9 mouse cellular contexts compared by ENCODE assay signal in the genomic region with DNA sequence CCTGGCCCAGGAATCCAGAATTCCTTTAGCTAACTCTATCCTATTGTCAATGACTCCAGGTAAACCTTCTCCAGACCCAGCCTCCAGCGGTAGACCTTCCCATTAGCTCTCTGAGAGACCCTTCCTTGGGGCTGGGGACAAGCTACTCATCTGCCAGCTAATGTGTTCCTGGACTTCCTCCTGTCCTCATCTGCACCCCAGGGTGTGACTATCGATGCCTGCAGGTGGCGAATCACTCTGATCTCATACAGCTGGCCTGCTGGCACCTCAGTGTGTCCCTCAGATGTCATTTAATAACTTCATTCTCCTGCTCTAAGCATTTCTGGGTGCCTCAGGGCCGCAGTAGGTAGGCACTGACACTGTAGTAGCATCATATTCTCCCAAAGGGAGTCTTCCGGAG. TPM values are rescaled to one million over a fixed set of nuclear protein-coding genes. Genes with fewer than 3 reads are reported as not detected.
DNase-seq lines count a peak whose midpoint lies in the region; ATAC-seq lines count a peak whose summit lies in the region.
"Had no signal": no experiment of that assay in that cellular context is flagged by ENCODE, and none has a peak within 500 bp of the region (broad histone marks: within the 10 kb centered on the region; RNA-seq: fewer than 3 reads in every experiment).

No protein-coding gene starts in this region.

- peaks cover 50% of the 10 kb centered on the region for H3K4me1 ChIP-seq in heart, embryonic 13.5 days
- peaks cover 27% of the 10 kb centered on the region for H3K4me1 ChIP-seq in midbrain, embryonic 13.5 days (replicated peaks)
- peaks cover 10% of the 10 kb centered on the region; the same call in 1 of the 2 replicates for H3K4me1 ChIP-seq in midbrain, embryonic 11.5 days (ENCODE audit: control insufficient read depth, insufficient read depth, low read length)
- H3K4me1 ChIP-seq in limb, embryonic 12.5 days (replicated peaks): peaks cover 22% of the 10 kb centered on the region

- H3K27ac ChIP-seq in heart, embryonic 13.5 days (replicated peaks): peak overlapping the region; percentile 90
- no peak overlapping the region for H3K27ac ChIP-seq in midbrain, embryonic 13.5 days
- H3K27ac ChIP-seq in midbrain, embryonic 11.5 days (ENCODE audit: low read depth, low read length): no peak overlapping the region
- no peak overlapping the region for H3K27ac ChIP-seq in limb, embryonic 12.5 days

- peaks cover 6% of the 10 kb centered on the region; the same call in 1 of the 2 replicates for H3K27me3 ChIP-seq in heart, embryonic 13.5 days (replicated peaks)
- H3K27me3 ChIP-seq in midbrain, embryonic 13.5 days: peaks cover 4% of the 10 kb centered on the region
- no peaks in the 10 kb centered on the region for H3K27me3 ChIP-seq in midbrain, embryonic 11.5 days (ENCODE audit: control insufficient read depth, insufficient read depth, low read length)
- H3K27me3 ChIP-seq in limb, embryonic 12.5 days: peaks cover 10% of the 10 kb centered on the region

- peak overlapping the region; percentile 65 for H3K9ac ChIP-seq in heart, embryonic 13.5 days
- H3K9ac ChIP-seq in midbrain, embryonic 13.5 days (replicated peaks): no peak overlapping the region
- no peak overlapping the region for H3K9ac ChIP-seq in midbrain, embryonic 11.5 days (ENCODE audit: low read length)
- no peak overlapping the region for H3K9ac ChIP-seq in limb, embryonic 12.5 days (replicated peaks)

- DNase-seq in heart, adult 9 months (ENCODE audit: low spot score in 2 of 2): no peak
- no peak for DNase-seq in midbrain, embryonic 11.5 days (ENCODE audit: low spot score, missing footprints)
- DNase-seq in adrenal gland, postnatal 36 days: no peak
- DNase-seq in frontal cortex, adult 2 months (ENCODE audit: extremely low spot score in 1 of 2, low spot score in 1 of 2): no peak
- no peak for DNase-seq in gastrocnemius, adult 18-20 months (ENCODE audit: low spot score)
- DNase-seq: thymus, adult 18-20 months had no signal

- no peaks in the 10 kb centered on the region for H3K9me3 ChIP-seq in heart, embryonic 13.5 days
- no peaks in the 10 kb centered on the region for H3K9me3 ChIP-seq in midbrain, embryonic 13.5 days
- no peaks in the 10 kb centered on the region for H3K9me3 ChIP-seq in midbrain, embryonic 11.5 days (ENCODE audit: control insufficient read depth, low read length)
- no peaks in the 10 kb centered on the region; the same call in 1 of the 2 replicates for H3K9me3 ChIP-seq in limb, embryonic 12.5 days

- H3K4me3 ChIP-seq in heart, embryonic 13.5 days: no peak overlapping the region
- no peak overlapping the region for H3K4me3 ChIP-seq in midbrain, embryonic 13.5 days (replicated peaks)
- H3K4me3 ChIP-seq in midbrain, embryonic 11.5 days (ENCODE audit: low read depth, low read length): no peak overlapping the region
- H3K4me3 ChIP-seq in limb, embryonic 12.5 days (replicated peaks): no peak overlapping the region

- 77% methylated on average over 5 of the region's 5 CpGs for WGBS in heart, embryonic 13.5 days
- WGBS in midbrain, embryonic 13.5 days: 85% methylated on average over 5 of the region's 5 CpGs
- WGBS in midbrain, embryonic 11.5 days: 77% methylated on average over 5 of the region's 5 CpGs
- 78% methylated on average over 5 of the region's 5 CpGs for WGBS in limb, embryonic 12.5 days

- H3K36me3 ChIP-seq in heart, embryonic 13.5 days: no peaks in the 10 kb centered on the region
- H3K36me3 ChIP-seq in midbrain, embryonic 13.5 days: no peaks in the 10 kb centered on the region
- H3K36me3 ChIP-seq in midbrain, embryonic 11.5 days (ENCODE audit: control insufficient read depth, insufficient read depth, low read length): no peaks in the 10 kb centered on the region
- no peaks in the 10 kb centered on the region for H3K36me3 ChIP-seq in limb, embryonic 12.5 days

- peak overlapping the region; percentile 73 for H3K4me2 ChIP-seq in heart, embryonic 13.5 days
- peak overlapping the region; percentile 68; the same call in 1 of the 2 replicates for H3K4me2 ChIP-seq in midbrain, embryonic 13.5 days (replicated peaks)
- H3K4me2 ChIP-seq in midbrain, embryonic 11.5 days: no peak overlapping the region
- peak overlapping the region; percentile 64; the same call in 1 of the 2 replicates for H3K4me2 ChIP-seq in limb, embryonic 12.5 days

- no peak for ATAC-seq in heart, embryonic 13.5 days (ENCODE audit: extremely low read depth, insufficient number of reproducible peaks, low FRiP score, low TSS enrichment)
- ATAC-seq in midbrain, embryonic 13.5 days: no peak
- no peak for ATAC-seq in midbrain, embryonic 11.5 days (ENCODE audit: low FRiP score)
- no peak for ATAC-seq in limb, embryonic 12.5 days (ENCODE audit: insufficient number of reproducible peaks, insufficient read depth, low FRiP score, low TSS enrichment, low read depth)

RNA-seq across cellular contexts. Expression of gene Ercc1, which starts 16.8 kb away (rescaled TPM):
- polyA plus RNA-seq in heart, embryonic 13.5 days (2015; fragmentation: Nextera tagmentation; extraction: Ambion mirVana): 62.6 and 62.7 TPM in 2 replicates
- polyA plus RNA-seq in midbrain, embryonic 13.5 days (2015; fragmentation: Nextera tagmentation; extraction: Ambion mirVana): 84.1 and 91.9 TPM in 2 replicates
- 111 and 118 TPM in 2 replicates for polyA plus RNA-seq in midbrain, embryonic 11.5 days (2014; fragmentation: Nextera tagmentation; extraction: Ambion mirVana)
- polyA plus RNA-seq in limb, embryonic 12.5 days (2016; fragmentation: Nextera tagmentation; extraction: Ambion mirVana): 92.3 and 105 TPM in 2 replicates
- 10 to 100 TPM; 33.0 to 38.8 TPM for total RNA-seq in adrenal gland, postnatal 36 days (2021)
- polyA plus RNA-seq in frontal cortex, adult 2 months (2012; rRNA removed): 49.9 and 53.6 TPM in 2 replicates
- total RNA-seq in gastrocnemius, adult 18-20 months (2021): 10 to 100 TPM; 30.0 to 30.8 TPM

RNA-seq across cellular contexts. Expression of gene Fosb, which starts 17.9 kb away (rescaled TPM):
- 0.14 and 0.16 TPM in 2 replicates for polyA plus RNA-seq in heart, embryonic 13.5 days (2015; fragmentation: Nextera tagmentation; extraction: Ambion mirVana)
- polyA plus RNA-seq in midbrain, embryonic 13.5 days (2015; fragmentation: Nextera tagmentation; extraction: Ambion mirVana): not detected in 2 replicates
- 0.04 TPM in 1 of 2 replicates, not detected in the other for polyA plus RNA-seq in midbrain, embryonic 11.5 days (2014; fragmentation: Nextera tagmentation; extraction: Ambion mirVana)
- polyA plus RNA-seq in limb, embryonic 12.5 days (2016; fragmentation: Nextera tagmentation; extraction: Ambion mirVana): 0.18 and 0.20 TPM in 2 replicates
- 10 to 100 TPM; 11.2 to 23.6 TPM for total RNA-seq in adrenal gland, postnatal 36 days (2021)
- 6.3 and 22.4 TPM in 2 replicates for polyA plus RNA-seq in frontal cortex, adult 2 months (2012; rRNA removed)
- 1 to 10 TPM in 1 of 2 experiments, under 1 TPM in 1; 0.57 to 2.5 TPM for total RNA-seq in gastrocnemius, adult 18-20 months (2021)

RNA-seq across cellular contexts. Expression of gene Cd3eap, which starts 31.5 kb away (rescaled TPM):
- 17.4 and 19.8 TPM in 2 replicates for polyA plus RNA-seq in heart, embryonic 13.5 days (2015; fragmentation: Nextera tagmentation; extraction: Ambion mirVana)
- polyA plus RNA-seq in midbrain, embryonic 13.5 days (2015; fragmentation: Nextera tagmentation; extraction: Ambion mirVana): 19.6 and 20.4 TPM in 2 replicates
- polyA plus RNA-seq in midbrain, embryonic 11.5 days (2014; fragmentation: Nextera tagmentation; extraction: Ambion mirVana): 15.1 and 15.4 TPM in 2 replicates
- polyA plus RNA-seq in limb, embryonic 12.5 days (2016; fragmentation: Nextera tagmentation; extraction: Ambion mirVana): 28.4 TPM in 2 replicates
- 10 to 100 TPM; 11.3 to 12.8 TPM for total RNA-seq in adrenal gland, postnatal 36 days (2021)
- 12.7 and 15.2 TPM in 2 replicates for polyA plus RNA-seq in frontal cortex, adult 2 months (2012; rRNA removed)
- total RNA-seq in gastrocnemius, adult 18-20 months (2021): 10 to 100 TPM; 10.8 to 11.4 TPM

RNA-seq across cellular contexts. Expression of gene Ppp1r13l, which starts 31.8 kb away (rescaled TPM):
- 12.8 and 13.0 TPM in 2 replicates for polyA plus RNA-seq in heart, embryonic 13.5 days (2015; fragmentation: Nextera tagmentation; extraction: Ambion mirVana)
- polyA plus RNA-seq in midbrain, embryonic 13.5 days (2015; fragmentation: Nextera tagmentation; extraction: Ambion mirVana): 1.2 and 2.3 TPM in 2 replicates
- polyA plus RNA-seq in midbrain, embryonic 11.5 days (2014; fragmentation: Nextera tagmentation; extraction: Ambion mirVana): 3.0 and 3.2 TPM in 2 replicates
- 7.1 and 9.3 TPM in 2 replicates for polyA plus RNA-seq in limb, embryonic 12.5 days (2016; fragmentation: Nextera tagmentation; extraction: Ambion mirVana)
- total RNA-seq in adrenal gland, postnatal 36 days (2021): 1 to 10 TPM; 5.8 to 8.9 TPM
- polyA plus RNA-seq in frontal cortex, adult 2 months (2012; rRNA removed): 5.3 and 5.5 TPM in 2 replicates
- 1 to 10 TPM; 3.6 to 5.3 TPM for total RNA-seq in gastrocnemius, adult 18-20 months (2021)

RNA-seq across cellular contexts. Expression of gene Rtn2, which starts 45.4 kb away (rescaled TPM):
- 26.1 and 29.3 TPM in 2 replicates for polyA plus RNA-seq in heart, embryonic 13.5 days (2015; fragmentation: Nextera tagmentation; extraction: Ambion mirVana)
- polyA plus RNA-seq in midbrain, embryonic 13.5 days (2015; fragmentation: Nextera tagmentation; extraction: Ambion mirVana): 97.4 and 102 TPM in 2 replicates
- 48.5 and 53.2 TPM in 2 replicates for polyA plus RNA-seq in midbrain, embryonic 11.5 days (2014; fragmentation: Nextera tagmentation; extraction: Ambion mirVana)
- polyA plus RNA-seq in limb, embryonic 12.5 days (2016; fragmentation: Nextera tagmentation; extraction: Ambion mirVana): 12.4 and 12.8 TPM in 2 replicates
- total RNA-seq in adrenal gland, postnatal 36 days (2021): 1 to 10 TPM; 4.6 to 5.1 TPM
- 128 and 135 TPM in 2 replicates for polyA plus RNA-seq in frontal cortex, adult 2 months (2012; rRNA removed)
- 1,000 to 10,000 TPM; 1,025 to 1,102 TPM for total RNA-seq in gastrocnemius, adult 18-20 months (2021)
